Mouse (Mus musculus) frontal cortex, postnatal 10 days (tissue): ENCODE measurements around the gene Acvr1.

Source experiments
- DNase-seq, 2 experiments: peaks; one replicate each; pipeline ENCODE4 v3.0.0; 2022; ENCODE audit warnings: low spot score in 2 of 2, mixed read lengths in 1 of 2

The Acvr1 gene

GRCm38 (mm10) chr2:58557045-58557845 lies 9.7 kb downstream of the Acvr1 start:
- DNase-seq: no peak

DNA sequence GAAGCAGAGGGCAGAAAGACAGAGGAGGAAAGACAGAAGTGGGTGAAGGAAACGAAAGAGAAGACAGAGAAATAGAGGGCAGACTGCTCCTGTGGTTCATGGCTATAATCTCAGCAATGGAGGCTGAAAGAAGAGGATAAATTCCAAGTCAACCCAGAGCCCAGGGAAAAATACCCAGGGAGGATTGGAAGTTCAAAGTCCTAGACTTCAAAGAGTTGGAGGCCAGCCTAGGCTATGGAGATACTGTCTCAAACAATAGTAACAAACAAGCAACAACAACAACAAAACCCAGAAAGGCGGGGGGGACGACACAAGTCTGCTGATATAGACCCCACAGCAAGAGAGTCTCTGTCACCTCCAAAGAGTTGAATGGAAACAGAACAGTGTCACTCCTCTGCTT lies 14.7 kb downstream of the Acvr1 start:
- DNase-seq: no peak

DNA sequence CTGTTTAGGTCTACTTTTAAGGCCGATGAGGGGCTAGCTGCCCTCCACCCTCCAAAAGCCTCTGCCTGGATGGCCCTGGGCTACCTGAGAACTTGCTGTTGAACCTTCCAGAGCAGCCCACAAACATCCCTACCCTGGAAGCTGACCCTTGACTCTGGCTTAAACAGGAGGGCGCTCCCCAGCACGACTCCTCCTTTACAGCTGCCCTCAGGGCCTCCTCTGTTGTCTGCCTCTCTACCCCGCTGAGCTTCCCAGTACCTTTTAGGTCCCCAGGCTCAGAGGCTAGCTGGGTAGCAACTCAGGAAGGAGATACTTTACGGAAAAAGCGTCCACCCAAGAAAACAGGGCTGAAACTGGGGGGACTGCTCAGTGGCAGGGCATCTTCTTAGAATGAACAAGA lies 15.1 kb downstream of the Acvr1 start:
- DNase-seq: no peak

- DNase-seq: no peak
These were observed 16.5 kb downstream of the Acvr1 start for GRCm38 (mm10) chr2:58550488-58550887.

DNA sequence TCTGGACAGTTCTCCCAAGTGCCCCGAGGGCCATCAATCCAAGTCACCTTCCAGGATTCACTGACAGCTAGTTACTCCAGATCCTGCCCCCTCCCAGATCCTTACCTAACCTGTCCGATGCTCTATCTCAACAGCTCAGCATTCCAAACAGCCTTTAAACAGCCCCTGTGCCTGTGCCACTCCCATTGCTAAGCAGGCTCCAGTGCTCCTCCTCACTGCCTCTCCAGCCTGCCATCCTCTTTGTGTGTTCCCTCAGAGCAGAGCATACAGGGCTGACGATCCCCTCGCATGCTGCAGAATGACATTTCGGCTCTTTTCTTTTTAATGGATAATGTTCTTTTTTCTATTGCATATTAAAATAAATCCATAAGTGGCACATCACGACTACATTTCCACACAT lies 17.0 kb downstream of the Acvr1 start:
- no peak for DNase-seq

DNA sequence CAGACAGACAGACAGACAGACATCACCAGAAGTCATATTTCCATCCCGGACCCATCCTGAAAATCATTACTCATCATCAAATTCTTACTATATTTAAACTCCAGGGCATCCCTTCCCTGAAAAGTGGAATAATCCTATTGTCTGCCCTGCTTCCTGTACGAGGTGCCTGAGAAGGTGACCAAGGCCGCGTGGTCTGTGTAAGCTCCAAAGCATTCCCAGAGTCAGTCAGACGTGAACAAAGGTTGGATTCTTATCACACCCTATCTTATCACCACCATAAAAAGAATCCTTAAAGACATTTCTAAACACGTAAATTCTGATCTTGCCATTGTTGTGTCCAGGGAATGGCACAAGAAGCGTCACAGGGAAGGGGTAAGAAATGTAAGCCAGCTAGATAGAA lies 18.0 kb downstream of the Acvr1 start:
- no peak for DNase-seq

DNA sequence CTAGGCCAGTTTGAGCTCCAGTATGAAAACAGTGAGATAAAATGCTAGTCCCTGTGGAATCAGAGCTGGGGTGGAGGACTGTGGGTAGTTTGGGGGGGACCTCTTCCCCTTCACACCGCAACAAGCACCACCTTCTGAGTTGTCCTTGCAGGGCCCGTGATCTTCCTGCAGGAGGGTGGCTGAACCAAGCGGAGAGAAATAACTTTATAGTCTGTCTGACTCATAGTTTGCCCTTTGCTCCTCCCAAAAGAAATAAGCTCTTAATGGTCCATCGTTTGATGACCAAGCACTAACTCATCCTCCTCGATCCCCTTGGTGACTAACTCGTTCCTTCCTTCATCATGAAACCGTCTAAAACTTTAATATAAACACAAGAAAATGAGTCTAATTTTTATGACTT lies 20.7 kb downstream of the Acvr1 start:
- no peak for DNase-seq

GRCm38 (mm10) chr2:58544368-58544767 lies 22.6 kb downstream of the Acvr1 start:
- no peak for DNase-seq

GRCm38 (mm10) chr2:58543252-58543651 lies 23.7 kb downstream of the Acvr1 start:
- DNase-seq: no peak

DNA sequence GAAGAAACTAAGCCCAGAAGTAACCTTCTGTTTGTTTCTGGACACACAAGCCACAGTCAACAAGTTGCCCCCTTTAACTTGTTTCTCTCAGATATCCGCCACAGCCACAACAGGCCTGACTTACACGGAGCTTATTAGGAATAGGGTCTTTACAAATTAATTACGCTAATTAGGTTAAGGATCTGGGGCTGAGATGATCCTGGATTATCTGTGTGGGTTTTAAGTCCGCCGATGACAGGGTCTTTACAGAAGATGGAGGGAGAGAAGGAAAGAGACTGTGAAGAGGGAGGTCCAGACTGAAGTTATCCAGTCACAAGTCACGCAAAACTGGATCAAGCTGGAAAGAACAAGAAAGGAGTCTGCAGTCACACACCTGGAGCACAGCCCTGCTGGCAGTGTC lies 28.8 kb downstream of the Acvr1 start:
- no peak for DNase-seq

DNA sequence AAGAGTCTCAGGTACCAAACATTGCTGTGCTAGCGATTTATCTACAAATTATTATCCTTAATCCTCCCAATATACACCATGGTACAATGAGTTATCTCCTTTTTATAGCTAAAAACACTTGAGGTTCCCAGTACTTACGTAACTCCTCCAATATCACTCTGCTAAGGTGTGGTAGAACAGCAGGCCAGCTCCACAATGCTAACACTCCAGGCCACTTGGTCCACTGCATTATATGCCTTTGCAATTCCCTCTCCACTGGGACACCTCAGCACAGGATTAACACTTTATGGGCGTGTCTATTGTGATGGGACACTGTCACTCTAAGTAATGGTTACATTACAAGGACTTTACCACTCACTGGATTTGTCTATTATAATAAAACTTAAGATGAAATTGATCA lies 30.2 kb downstream of the Acvr1 start:
- no peak for DNase-seq

GRCm38 (mm10) chr2:58535233-58535632 lies 31.7 kb downstream of the Acvr1 start:
- DNase-seq: no peak

DNA sequence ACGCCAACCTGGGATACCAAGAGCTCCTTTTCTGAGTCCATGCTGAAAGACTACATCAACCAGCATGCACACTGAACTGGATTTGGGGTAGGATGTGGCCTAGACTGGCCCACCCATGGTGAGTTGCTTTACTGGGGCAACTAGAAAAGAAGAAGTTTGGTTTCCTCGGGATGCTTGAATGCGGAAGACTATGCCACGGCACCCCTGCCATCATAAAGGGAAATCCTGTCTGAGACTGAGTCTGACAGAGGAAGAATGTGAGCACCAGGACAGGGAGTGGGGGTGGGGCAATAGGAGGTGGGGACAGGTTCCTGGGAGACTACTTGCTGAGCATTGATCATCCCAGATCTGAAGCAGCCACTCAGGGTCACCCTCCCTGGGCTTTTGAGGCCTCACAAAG lies 32.6 kb downstream of the Acvr1 start:
- DNase-seq: no peak

DNA sequence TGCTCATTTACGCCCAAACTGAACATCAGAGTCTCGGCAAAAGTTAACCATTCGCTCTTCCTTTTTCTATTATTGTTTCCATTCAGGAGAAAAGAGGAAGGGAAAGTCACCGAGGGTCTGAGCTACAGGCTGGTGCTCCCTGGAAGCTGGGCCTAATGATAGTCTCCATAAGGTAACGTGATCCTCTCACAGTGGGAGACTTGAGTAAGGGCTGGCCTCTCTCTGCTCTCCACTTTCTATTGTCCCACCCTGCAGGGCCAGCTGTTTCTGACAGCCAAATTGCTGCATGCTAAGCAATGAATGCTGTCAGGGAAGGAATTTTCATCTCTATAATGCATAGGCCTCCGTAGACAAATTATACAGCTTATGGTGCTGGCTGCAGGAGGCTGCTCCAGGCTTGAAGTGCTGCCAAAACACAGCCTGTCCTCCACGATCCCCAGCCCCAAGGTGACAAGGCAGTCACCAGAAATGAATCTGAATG lies 33.4 kb downstream of the Acvr1 start:
- no peak for DNase-seq

GRCm38 (mm10) chr2:58532260-58532850 lies 34.6 kb downstream of the Acvr1 start:
- peak; percentile 71 to 73 for DNase-seq

DNA sequence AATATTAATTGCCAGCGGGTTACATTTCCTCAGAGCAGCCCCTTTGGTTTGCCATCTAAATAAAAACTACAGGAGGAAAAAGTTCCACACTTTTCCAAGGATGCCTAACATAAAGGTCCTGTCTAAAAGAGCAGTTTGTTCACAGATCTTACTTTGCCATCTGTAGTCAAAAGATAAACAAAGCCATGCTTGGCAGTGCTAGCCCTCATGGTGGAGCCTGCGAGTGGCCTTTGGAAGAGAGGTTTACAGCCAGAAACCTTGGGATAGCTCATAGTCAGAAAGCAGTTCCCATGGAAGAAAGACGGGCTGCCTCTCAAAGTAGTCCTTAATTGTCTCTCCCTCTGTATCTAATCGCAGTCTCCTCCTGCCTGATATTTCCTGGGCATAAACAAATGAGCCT lies 36.4 kb downstream of the Acvr1 start:
- DNase-seq: no peak

- no peak for DNase-seq
These were observed 37.0 kb downstream of the Acvr1 start for GRCm38 (mm10) chr2:58529860-58530440.

GRCm38 (mm10) chr2:58529384-58529783 lies 37.6 kb downstream of the Acvr1 start:
- no peak for DNase-seq

DNA sequence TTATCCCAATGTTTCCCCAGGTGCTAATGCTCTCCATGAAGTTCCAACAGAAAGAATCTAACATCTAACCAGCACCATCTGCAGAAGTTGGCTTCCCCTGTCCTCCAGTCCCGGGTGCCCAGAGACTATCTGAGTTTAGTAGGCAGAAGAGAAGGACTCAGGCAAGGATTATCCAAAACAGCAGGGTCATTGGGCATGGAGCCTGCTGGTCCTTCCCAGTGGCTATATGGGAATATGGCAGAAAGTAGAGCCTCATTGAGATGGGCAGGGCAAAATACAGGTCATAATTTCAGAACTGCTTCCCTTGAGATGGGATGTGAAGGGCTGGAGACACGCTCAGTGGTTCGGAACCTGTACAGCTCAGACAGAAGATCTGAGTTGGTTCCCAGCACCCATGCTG lies 39.2 kb downstream of the Acvr1 start:
- DNase-seq: no peak

DNA sequence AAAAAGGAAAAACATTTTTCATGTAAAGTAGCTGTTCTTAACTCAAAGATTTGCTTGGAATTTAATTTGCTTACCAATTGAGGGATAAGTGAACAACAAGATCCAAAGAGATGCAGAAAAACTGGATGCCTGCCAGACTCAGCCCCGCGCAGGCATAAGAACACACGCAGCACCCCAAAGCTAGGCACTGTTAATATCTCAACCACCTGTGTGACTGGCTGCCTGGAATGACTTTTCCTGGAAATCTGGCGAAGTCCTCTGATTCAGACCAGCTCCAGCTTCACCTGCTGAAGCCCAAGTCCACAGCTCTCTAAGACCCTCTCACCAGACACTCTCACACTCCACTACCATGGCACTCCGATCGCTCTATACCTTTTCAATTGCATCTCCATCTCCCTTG lies 42.6 kb downstream of the Acvr1 start:
- DNase-seq: no peak

DNA sequence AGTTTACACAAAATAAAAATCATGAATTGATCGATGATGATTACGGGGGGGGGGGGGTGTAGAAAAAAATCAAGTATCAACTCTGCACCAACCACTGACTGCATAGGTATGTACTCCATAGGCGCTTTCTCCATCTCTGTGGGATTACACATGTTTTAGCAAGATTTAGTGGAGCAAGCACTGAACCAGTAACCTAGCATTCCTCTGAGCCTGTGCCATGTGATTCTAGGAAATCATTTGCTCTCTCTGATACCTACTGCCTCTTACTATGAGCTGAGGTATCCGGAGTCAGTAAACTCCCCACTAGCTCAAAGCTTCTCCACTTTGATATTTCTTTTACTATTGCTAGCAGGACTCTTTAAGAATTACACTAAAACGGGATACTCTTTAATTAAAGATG lies 43.1 kb downstream of the Acvr1 start:
- no peak for DNase-seq

- DNase-seq: no peak
These were observed 43.9 kb downstream of the Acvr1 start for GRCm38 (mm10) chr2:58523097-58523496.

GRCm38 (mm10) chr2:58521621-58522020 lies 45.3 kb downstream of the Acvr1 start:
- DNase-seq: no peak
